Mouse (Mus musculus) adrenal gland, postnatal 36 days (tissue): ENCODE data around the gene Tmem120b. TPM values are rescaled to one million over a fixed set of nuclear protein-coding genes. Genes with fewer than 3 reads are reported as not detected.

Source experiments
- DNase-seq, 2 experiments: peaks; one replicate each; pipeline ENCODE4 v3.0.0; 2021; ENCODE audit warnings: mixed read lengths in 1 of 2
- total RNA-seq, 2 experiments: library from RNA; stranded (reverse); gene quantifications; 2 replicates each; pipeline ENCODE4 v1.2.3; 2021

Gene Tmem120b
- total RNA-seq, 2 experiments from 2014 or later, result 27.0 to 48.7 TPM

DNA sequence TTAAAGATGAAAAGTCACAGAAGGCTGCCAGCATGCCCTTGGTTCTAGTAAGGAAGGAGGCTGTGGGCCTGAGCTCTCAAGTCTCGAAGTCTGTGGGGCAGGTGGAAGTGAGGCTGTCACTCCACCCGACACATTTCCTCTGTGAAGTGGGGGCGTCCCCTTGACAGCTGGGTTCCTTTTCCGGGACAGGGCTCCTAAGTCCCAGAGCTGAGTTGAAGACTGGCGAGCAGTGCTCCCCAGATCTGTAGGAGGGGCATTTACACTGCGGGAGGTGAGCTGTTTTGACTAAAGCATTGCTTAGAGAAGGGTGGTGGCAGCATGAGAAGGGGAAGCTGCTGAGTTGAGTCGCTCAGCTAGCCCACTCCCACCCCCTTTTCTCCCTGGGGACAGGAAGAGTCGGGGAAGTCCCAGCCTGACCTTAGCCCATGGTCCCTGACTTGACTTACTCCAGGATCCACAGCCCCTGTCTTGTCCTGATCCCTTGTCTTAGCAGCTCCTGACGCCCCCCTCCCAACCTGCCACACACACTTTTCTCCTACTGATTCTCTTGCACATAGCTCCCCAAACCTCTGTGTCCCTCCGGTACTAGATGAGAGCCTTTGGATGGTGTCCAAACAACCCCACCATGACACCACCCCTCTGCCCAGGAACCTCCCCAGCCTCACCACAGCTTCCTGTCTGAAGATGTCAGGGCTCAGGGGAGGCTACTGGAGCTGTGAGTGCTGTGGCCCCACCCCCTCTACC lies 60.4 kb downstream of the Tmem120b start:
- DNase-seq, result no peak

DNA sequence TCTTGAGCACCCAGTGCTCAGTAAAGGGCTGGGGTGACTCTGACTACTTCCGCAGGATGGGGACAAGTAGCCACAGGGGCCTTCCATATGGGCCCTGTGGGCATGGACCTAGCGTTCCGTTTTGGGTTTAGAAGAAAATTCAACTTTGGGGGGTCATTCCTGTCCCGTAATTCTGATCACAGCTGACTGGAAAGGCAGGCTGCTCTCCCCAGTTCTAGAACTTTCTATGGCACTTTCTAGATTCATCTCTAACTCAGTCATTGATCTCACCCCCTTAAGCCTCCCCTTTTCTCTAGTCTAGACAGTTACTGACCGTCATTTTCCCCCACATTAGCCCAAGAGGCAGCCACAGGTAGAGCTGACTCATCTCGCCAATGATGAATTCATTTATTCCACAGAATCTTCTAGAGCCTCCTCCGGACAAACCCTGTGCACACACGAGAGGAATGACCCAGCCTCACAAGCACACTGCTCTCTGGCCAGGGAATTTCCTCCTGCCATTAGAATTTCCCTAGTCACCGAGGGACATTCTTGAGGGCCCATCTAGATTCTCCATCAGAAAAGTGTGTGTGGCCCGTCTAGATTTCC lies 61.0 kb downstream of the Tmem120b start:
- no peak for DNase-seq

DNA sequence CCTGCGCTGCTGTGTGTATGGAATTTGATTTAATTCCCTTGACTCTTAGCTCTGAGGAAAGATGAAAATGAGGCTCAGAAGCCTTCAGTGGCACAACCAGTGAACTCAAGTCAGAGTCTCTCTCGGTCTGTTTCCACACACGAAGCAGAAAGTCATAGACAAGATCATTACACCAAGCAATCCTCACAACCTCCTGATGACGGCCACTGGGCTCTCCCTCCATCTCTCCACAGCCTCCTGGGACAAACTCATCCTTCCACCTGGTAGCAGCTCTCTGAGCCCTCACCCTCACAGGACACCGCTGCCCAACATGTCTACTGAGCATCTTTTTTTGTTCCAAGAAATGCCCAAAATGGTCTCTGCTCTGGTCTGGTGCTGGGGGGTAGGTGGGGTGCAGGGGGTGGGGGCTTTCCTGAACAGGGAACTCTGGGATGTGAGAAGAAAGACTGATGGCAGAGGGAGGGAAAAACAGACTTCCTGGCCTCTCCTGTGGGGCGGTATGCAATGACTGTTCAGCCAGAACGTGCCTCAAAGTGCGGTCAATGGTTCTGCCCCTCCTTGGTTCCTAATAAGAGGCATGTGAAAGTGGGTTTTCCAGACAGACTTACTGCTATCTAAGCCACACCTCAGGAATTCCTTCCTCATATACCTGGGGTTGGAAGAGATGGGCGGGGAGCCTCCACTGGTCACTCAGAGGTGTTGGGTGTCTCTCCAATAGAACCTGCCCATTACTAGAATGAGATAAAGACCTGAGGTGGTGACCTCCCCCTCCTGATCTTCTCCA lies 62.0 kb downstream of the Tmem120b start:
- no peak for DNase-seq

- no peak for DNase-seq
These were observed 62.6 kb downstream of the Tmem120b start for GRCm38 (mm10) chr5:123130814-123131148.

- peak; percentile 86 to 94 for DNase-seq
These were observed 64.3 kb downstream of the Tmem120b start, which contains the start of gene Rhof for GRCm38 (mm10) chr5:123132308-123133071. Gene Rhof, minus strand, starts transcription at chr5:123132692.

GRCm38 (mm10) chr5:123133083-123133783 lies 65.0 kb downstream of the Tmem120b start:
- peak; percentile 84 to 87 for DNase-seq

DNA sequence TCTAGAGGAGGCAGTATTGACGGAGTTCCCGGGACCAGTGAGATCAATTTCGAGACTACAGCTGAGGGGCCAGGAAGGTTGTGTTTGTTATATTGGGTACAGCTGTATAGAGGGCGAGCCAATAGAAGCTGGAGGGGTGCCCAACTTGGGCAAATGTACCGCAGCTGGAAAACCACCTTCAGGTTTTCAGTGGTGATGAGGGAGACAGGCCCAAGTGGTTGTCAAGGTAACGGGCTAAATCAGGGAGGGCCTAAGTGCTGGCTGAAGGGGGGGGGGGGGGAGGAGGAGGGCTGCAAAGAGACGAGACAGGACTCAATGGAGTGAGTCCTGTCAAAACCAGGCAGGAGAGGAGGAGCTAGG lies 65.5 kb downstream of the Tmem120b start:
- peak; percentile 12 to 36 for DNase-seq

DNA sequence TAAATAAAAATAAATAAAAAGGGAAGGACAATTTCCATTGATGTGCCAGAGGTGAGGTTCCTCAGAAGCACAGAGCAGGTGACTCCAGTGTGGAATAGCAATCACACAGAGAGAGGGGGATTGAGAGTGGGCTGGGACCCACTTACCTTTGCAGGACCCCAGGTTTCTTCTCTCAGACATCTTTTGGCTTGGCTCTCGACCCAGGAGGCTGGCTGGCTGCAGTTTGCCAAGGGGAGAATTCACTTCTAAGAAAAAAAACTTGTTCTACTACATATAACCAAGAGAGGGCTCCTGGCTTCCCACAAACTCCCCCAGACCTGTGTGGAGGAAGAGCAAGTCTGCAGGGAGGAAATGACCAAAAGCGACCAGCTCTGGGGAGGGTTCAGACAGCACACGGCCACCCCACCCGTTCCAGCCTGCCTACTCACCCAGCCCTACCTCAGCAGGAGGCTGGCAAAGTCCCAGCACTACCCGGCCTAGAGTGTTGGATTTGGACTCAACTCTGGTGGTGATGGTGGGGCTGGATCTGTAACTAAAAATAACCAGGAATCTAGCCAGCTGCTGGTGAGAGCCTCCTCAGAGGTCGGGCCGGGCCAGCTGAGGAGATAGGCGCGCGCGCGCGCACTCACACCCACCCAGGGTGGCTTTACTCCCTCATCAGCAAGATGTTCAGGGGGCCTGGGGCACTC lies 66.1 kb downstream of the Tmem120b start:
- peak; percentile 69 to 77 for DNase-seq

DNA sequence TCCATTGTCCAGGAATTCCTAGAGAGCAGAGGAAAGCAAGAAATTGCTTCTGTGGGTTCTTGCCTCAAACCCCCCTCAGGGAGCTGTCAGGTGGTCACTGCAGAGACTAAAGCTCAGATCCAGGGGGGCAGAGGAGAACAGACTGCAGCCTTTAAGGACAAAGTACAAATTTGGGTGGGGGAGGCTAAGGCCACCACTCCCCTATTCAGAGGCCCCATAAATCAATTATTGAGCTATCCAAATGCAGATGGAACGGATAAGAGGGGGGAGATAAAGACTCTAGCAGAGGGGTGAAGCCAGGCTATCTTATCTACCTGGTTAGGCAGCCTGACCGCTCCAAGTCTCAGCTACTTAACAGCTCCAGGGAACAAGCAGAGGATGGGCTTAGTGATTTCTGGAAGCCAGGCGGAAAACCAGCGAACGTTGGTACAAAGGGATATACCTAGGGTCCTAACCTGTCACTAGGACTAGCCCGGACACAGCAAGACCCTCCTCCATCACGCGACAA lies 66.7 kb downstream of the Tmem120b start:
- DNase-seq, result no peak

- peak; percentile 96 to 97 for DNase-seq
These were observed 67.5 kb downstream of the Tmem120b start for GRCm38 (mm10) chr5:123135471-123136360.

DNA sequence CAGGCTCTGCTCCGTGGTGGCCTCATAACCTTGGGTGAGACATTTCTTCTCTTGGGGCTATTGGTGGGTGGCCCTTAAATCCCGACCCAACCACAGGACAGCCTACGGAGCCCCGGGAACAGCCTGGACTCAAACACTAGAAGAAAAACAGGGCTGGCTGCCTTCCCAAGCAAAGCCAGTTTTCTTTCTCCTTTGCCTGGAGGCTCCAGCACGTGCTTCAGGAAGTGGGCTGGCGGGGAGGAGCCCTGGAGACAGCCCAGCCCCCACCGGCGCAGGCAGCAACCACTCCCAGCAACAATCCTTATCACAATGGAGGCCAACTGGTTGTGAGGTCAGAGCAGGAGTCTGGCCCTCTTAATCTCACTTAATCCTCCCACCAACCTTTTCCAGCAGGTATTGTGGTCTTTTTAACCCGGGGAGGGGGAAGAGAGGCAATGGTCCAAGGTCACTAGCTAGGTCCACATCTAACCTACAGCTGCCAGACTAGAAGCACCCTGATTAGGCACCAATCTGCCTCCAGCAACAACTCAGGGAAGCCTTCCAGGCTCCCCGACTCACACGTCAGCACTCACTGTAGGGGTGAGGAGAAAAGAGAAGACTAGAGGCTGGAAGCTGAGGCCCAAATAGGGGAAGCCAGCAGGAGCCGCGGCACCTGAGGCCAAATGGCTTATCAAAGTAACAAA lies 68.3 kb downstream of the Tmem120b start:
- DNase-seq, result peak; percentile 95 to 98

DNA sequence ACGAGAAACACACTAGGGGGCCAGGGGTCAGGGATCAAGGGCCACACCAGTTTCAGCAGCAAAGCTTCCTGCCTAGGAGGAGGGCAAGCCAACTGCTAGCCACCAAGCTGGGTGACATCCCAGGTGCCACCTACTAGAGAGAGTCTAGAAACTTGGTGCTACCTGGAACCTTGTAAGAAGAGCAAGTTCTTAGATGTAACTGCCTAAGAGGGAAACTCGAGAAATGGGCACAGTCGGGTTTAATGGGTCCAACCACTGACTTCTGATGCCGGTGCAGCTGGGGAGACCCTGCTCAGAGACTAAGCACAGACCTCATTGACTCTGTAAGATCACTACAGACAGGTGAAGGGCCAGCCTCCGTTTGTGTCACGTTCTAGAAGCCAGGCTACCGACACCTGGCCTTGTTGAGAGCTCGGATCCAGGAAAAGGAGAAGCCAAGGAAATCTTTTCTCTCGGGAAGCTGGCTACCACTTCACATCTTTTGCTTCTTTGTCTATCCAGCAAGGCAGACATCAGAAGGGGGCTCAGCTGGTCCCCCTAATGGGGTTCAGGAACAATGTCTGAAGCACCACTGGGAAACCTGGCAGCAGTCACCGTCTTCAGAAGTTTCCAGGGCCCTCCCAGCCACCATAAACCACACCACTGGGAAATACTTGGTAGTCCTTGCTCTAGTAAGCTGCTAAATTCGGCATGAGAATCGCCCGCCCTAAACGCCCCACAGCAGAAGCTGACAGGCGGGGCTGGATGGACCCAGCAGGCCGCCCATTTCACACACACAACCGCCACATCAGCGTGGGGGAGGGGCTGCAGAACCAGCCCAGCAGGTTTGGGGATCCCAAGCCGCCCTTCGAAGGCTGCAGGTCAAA lies 69.1 kb downstream of the Tmem120b start:
- peak; percentile 88 to 93 for DNase-seq

GRCm38 (mm10) chr5:123137910-123138229 lies 69.7 kb downstream of the Tmem120b start:
- DNase-seq, result no peak

DNA sequence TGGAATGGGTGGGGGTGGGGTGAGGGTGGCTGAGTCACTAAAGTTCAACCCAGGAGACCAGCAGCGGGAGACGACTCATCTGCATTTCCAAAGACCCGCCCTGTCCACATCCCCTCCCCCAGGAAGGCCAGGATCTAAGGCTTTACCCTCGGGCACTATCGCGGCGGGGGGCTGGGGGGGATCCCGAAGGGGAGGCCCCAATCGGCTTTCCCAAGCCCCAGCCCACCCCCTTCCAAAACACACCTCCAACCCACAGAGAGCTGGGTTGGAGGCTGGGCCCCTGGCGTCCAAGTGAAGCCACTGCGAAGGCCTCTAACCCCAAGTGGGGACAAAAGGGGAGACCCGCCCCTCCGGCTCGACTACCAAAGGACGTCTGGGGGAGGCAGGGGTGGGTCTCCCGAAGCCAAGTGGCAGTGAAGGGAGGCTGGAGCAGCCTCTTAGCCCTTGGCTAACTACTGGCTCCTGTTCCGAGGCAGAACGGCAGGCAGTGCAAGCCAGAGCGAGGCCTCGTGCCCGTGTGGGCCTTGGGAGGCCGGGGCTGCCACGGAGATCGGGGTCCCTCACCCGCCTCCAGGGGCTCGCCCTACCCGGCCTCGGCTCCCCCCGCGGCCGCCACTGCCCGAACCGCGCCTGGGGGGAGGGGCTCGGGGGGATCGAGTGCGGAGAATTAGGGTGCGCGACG lies 70.2 kb downstream of the Tmem120b start:
- peak; percentile 87 to 92 for DNase-seq

- DNase-seq, result peak; percentile 90 to 91
These were observed 70.9 kb downstream of the Tmem120b start for GRCm38 (mm10) chr5:123138953-123139721.

GRCm38 (mm10) chr5:123139722-123140627 lies 71.8 kb downstream of the Tmem120b start:
- DNase-seq, result no peak
